Mouse (Mus musculus): ENCODE results near the gene Shd. TPM values are rescaled to one million over a fixed set of nuclear protein-coding genes. Genes with fewer than 3 reads are reported as not detected.

The Shd gene
- total RNA-seq, 2 experiments from 2014 or later: 0.87 to 1.2 TPM

GRCm38 (mm10) chr17:55958918-55959728 lies 11.1 kb upstream of the Shd start, which contains the start of gene Yju2:
Gene Yju2, plus strand, starts transcription at chr17:55959099.
- peak; percentile 86 for DNase-seq

GRCm38 (mm10) chr17:55959946-55960740 lies 10.1 kb upstream of the Shd start:
- no peak for DNase-seq

GRCm38 (mm10) chr17:55960791-55961190 lies 9.5 kb upstream of the Shd start:
- DNase-seq: no peak

- DNase-seq: no peak
These were observed 8.6 kb upstream of the Shd start for GRCm38 (mm10) chr17:55961631-55962030.

- DNase-seq: no peak
These were observed 7.1 kb upstream of the Shd start for GRCm38 (mm10) chr17:55963171-55963570.

- DNase-seq: no peak
These were observed 5.8 kb upstream of the Shd start for GRCm38 (mm10) chr17:55964496-55964895.

GRCm38 (mm10) chr17:55964996-55965395 lies 5.3 kb upstream of the Shd start:
- DNase-seq: no peak

- DNase-seq: no peak
These were observed 3.1 kb upstream of the Shd start for GRCm38 (mm10) chr17:55967186-55967585.

- no peak for DNase-seq
These were observed 2.1 kb upstream of the Shd start for GRCm38 (mm10) chr17:55968210-55968609.

GRCm38 (mm10) chr17:55969560-55969959 lies 707 bp upstream of the Shd start:
- no peak for DNase-seq

GRCm38 (mm10) chr17:55971453-55971852 lies 1.2 kb downstream of the Shd start:
- DNase-seq: no peak

- peak; percentile 82 for DNase-seq
These were observed 6.1 kb downstream of the Shd start for GRCm38 (mm10) chr17:55976255-55976862.

GRCm38 (mm10) chr17:55977301-55977700 lies 7.0 kb downstream of the Shd start:
- no peak for DNase-seq

- DNase-seq: no peak
These were observed 16.0 kb downstream of the Shd start, which contains the start of gene Fsd1 for GRCm38 (mm10) chr17:55986030-55986961. Gene Fsd1, plus strand, starts transcription at chr17:55986509.

GRCm38 (mm10) chr17:55990278-55990898 lies 20.1 kb downstream of the Shd start:
- no peak for DNase-seq

- DNase-seq: peak; percentile 34
These were observed 25.7 kb downstream of the Shd start for GRCm38 (mm10) chr17:55996007-55996406.

GRCm38 (mm10) chr17:55999794-56000499 lies 29.7 kb downstream of the Shd start:
- DNase-seq: no peak

- DNase-seq: no peak
These were observed 32.7 kb downstream of the Shd start for GRCm38 (mm10) chr17:56003000-56003399.

GRCm38 (mm10) chr17:56005415-56006061 lies 35.3 kb downstream of the Shd start, which contains the start of the genes Stap2 and Mpnd:
Gene Stap2, minus strand, starts transcription at chr17:56005584.
Gene Mpnd, plus strand, starts transcription at chr17:56005711.
- no peak for DNase-seq

GRCm38 (mm10) chr17:56006956-56007355 lies 36.7 kb downstream of the Shd start:
- DNase-seq: no peak

Data from gastrocnemius, postnatal 10 days (tissue).